Mouse (Mus musculus) brain, embryonic 14.5 days (tissue): ENCODE measurements at regions not wholly inside any gene's neighbourhood (a gene's known extent, or its start where the extent isn't known, plus 50 kb on each side); places are given as distances from the start of the nearest gene placed in this dataset.

Experiments used
- CTCF ChIP-seq: fragments of 200-500 bp; IDR thresholded peaks from 2 replicates; pipeline ENCODE4 v1.5.1; 2012; ENCODE audit warnings: inconsistent platforms, mild to moderate bottlenecking, moderate library complexity, borderline replicate concordance; ENCODE audit not compliant: insufficient read depth, insufficient read length; ENCODE audit errors: extremely low read depth
- POLR2A ChIP-seq: fragments of 200-500 bp; IDR thresholded peaks from 2 replicates; pipeline ENCODE4 v1.6.1; 2012; ENCODE audit warnings: mild to moderate bottlenecking, inconsistent platforms, borderline replicate concordance; ENCODE audit not compliant: poor library complexity, insufficient read depth, insufficient read length, severe bottlenecking; ENCODE audit errors: extremely low read depth

DNA sequence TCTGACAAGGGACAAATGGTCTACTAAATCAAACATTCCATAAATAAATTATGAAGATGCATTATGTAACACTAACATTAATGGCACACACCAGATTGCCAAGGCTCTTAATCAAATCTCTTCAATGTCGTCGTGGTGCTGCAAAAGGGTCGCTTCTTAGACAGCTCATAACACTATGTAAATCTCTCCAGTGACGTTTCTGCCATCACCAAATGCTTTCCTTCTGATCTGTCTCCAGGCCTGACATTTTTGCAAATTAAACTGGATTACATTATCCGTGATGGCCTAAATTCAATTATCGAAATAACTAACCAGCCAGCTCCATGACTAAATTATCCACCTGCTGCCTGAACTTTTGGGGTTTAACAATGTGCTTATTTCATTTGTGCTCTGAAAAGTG, 356.4 kb downstream of the Kif16b start:
- TF ChIP-seq CTCF (no peak), POLR2A (no peak)
